ENCODE assay signal across 28 mouse cellular contexts in the genomic region with DNA sequence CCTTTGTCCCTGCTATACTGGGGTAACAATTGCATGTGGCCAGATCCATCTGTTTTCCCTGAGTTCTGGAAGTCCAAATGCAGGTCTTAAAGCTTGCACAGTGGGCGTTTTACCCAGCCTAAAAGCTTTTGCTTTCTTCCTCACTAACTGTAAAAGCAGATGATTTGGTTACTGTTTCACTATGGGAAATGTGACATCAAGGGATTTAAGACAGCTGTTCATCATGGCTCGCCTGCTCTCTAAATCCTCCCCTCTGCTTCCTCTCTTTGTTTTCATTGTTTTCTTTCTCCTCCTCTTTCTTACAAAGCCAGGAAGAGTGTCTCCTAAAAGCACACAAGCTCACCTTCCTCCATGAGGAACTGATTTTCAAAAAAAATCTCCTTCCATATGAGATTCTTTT.
DNase-seq lines count a peak whose midpoint lies in the region; ATAC-seq and TF ChIP-seq lines count a peak whose summit lies in the region.
"Had no signal": no experiment of that assay in that cellular context is flagged by ENCODE, and none has a peak within 500 bp of the region (broad histone marks: within the 10 kb centered on the region; RNA-seq: fewer than 3 reads in every experiment).

No protein-coding gene starts in this region.

- no peaks in the 10 kb centered on the region for H3K36me3 ChIP-seq in kidney, embryonic 14.5 days (ENCODE audit: control insufficient read depth, insufficient read depth, low read length)
- H3K36me3 ChIP-seq in lung, embryonic 14.5 days (ENCODE audit: insufficient read depth) = no peaks in the 10 kb centered on the region
- H3K36me3 ChIP-seq in embryonic facial prominence, embryonic 12.5 days = no peaks in the 10 kb centered on the region
- H3K36me3 ChIP-seq in embryonic facial prominence, embryonic 15.5 days = no peaks in the 10 kb centered on the region
- H3K36me3 ChIP-seq: neural tube, embryonic 12.5 days had no signal

- ATAC-seq in kidney, embryonic 14.5 days (ENCODE audit: low FRiP score, low TSS enrichment) = peak; percentile 35; the same call in 1 of the 2 replicates
- no peak for ATAC-seq in lung, embryonic 14.5 days (ENCODE audit: insufficient read depth)
- no peak for ATAC-seq in embryonic facial prominence, embryonic 12.5 days (ENCODE audit: insufficient number of reproducible peaks, insufficient read depth, low FRiP score, low TSS enrichment)
- no peak for ATAC-seq in embryonic facial prominence, embryonic 15.5 days (ENCODE audit: insufficient number of reproducible peaks, low FRiP score, low TSS enrichment, low read depth)
- ATAC-seq: forebrain, embryonic 16.5 days; inflammation-experienced regulatory T-cells, adult 6 months had no signal

- WGBS in kidney, embryonic 14.5 days = 16% methylated on average over 2 of the region's 2 CpGs
- WGBS in lung, embryonic 14.5 days = 23% methylated on average over 2 of the region's 2 CpGs
- whole genome bisulfite sequencing in embryonic facial prominence, embryonic 12.5 days = 36% methylated on average over 2 of the region's 2 CpGs
- WGBS in embryonic facial prominence, embryonic 15.5 days = 24% methylated on average over 2 of the region's 2 CpGs

- H3K9me3 ChIP-seq in kidney, embryonic 14.5 days (ENCODE audit: control insufficient read depth, low read length) = peaks cover 3% of the 10 kb centered on the region; the same call in 1 of the 2 replicates
- no peaks in the 10 kb centered on the region for H3K9me3 ChIP-seq in lung, embryonic 14.5 days (ENCODE audit: low read depth, low read length)
- H3K9me3 ChIP-seq in embryonic facial prominence, embryonic 12.5 days = no peaks in the 10 kb centered on the region
- H3K9me3 ChIP-seq in embryonic facial prominence, embryonic 15.5 days (replicated peaks) = no peaks in the 10 kb centered on the region

- H3K4me3 ChIP-seq in kidney, embryonic 14.5 days (ENCODE audit: low read length) = no peak overlapping the region
- H3K4me3 ChIP-seq in lung, embryonic 14.5 days (ENCODE audit: low read depth, low read length) = no peak overlapping the region
- H3K4me3 ChIP-seq in embryonic facial prominence, embryonic 12.5 days = no peak overlapping the region
- H3K4me3 ChIP-seq in embryonic facial prominence, embryonic 15.5 days (replicated peaks) = no peak overlapping the region
- H3K4me3 ChIP-seq: erythroblast, embryonic 14.5 days; gastrocnemius, adult 2 months; myocyte; neural tube, embryonic 12.5 days had no signal

- no peak for TF ChIP-seq CTCF in lung, embryonic 14.5 days (IDR thresholded peaks at IDR 0.05; ENCODE audit: low read depth)

- no peak overlapping the region for H3K4me2 ChIP-seq in kidney, embryonic 14.5 days (replicated peaks; ENCODE audit: low read depth, low read length)
- no peak overlapping the region for H3K4me2 ChIP-seq in lung, embryonic 14.5 days
- H3K4me2 ChIP-seq in embryonic facial prominence, embryonic 12.5 days (replicated peaks) = no peak overlapping the region
- no peak overlapping the region for H3K4me2 ChIP-seq in embryonic facial prominence, embryonic 15.5 days (replicated peaks)
- H3K4me2 ChIP-seq: hindbrain, embryonic 14.5 days; midbrain, embryonic 11.5 days; neural tube, embryonic 12.5 days had no signal

- no peak overlapping the region for H3K9ac ChIP-seq in kidney, embryonic 14.5 days (ENCODE audit: low read depth, low read length)
- H3K9ac ChIP-seq in lung, embryonic 14.5 days = no peak overlapping the region
- H3K9ac ChIP-seq in embryonic facial prominence, embryonic 12.5 days = no peak overlapping the region
- no peak overlapping the region for H3K9ac ChIP-seq in embryonic facial prominence, embryonic 15.5 days
- H3K9ac ChIP-seq: hindbrain, embryonic 14.5 days; liver, embryonic 14.5 days; neural tube, embryonic 12.5 days had no signal

- peak overlapping the region; percentile 12; the same call in 1 of the 2 replicates for H3K27ac ChIP-seq in kidney, embryonic 14.5 days (ENCODE audit: low read depth, low read length)
- H3K27ac ChIP-seq in lung, embryonic 14.5 days (ENCODE audit: low read depth) = 0 out of 2 replicates have a peak overlapping the region, but pooled peaks have one; percentile 12
- H3K27ac ChIP-seq in embryonic facial prominence, embryonic 12.5 days = 0 out of 2 replicates have a peak overlapping the region, but pooled peaks have one; percentile 41
- 0 out of 2 replicates have a peak overlapping the region, but pooled peaks have one; percentile 22 for H3K27ac ChIP-seq in embryonic facial prominence, embryonic 15.5 days (replicated peaks)
- H3K27ac ChIP-seq: gastrocnemius, adult 2 months; hindbrain, embryonic 14.5 days; liver, embryonic 14.5 days; neural tube, embryonic 12.5 days had no signal

- DNase-seq in kidney, postnatal 36 days = no peak
- no peak for DNase-seq in lung, embryonic 14.5 days
- no peak for DNase-seq in lung, postnatal 36 days
- DNase-seq in cerebellum, adult 18-20 months = no peak
- DNase-seq: adrenal gland, postnatal 25 days; B cell, adult 2 months; cerebellum, adult 2 months; cerebellum, postnatal 25 days; gastrocnemius, adult 2 months; gastrocnemius, postnatal 36 days; heart, adult 18-20 months; heart, postnatal 36 days; kidney, adult 11 months; liver; lung, adult 2 months; lung, postnatal 14 days; right cerebral cortex, adult 18-20 months had no signal

- H3K4me1 ChIP-seq in kidney, embryonic 14.5 days (ENCODE audit: control insufficient read depth, insufficient read depth, low read length) = 0 out of 2 replicates have a peak, but pooled peaks cover 3% of the 10 kb centered on the region
- no peaks in the 10 kb centered on the region for H3K4me1 ChIP-seq in lung, embryonic 14.5 days (ENCODE audit: insufficient read depth)
- H3K4me1 ChIP-seq in embryonic facial prominence, embryonic 12.5 days = 0 out of 2 replicates have a peak, but pooled peaks cover 3% of the 10 kb centered on the region
- H3K4me1 ChIP-seq in embryonic facial prominence, embryonic 15.5 days = no peaks in the 10 kb centered on the region
- H3K4me1 ChIP-seq: neural tube, embryonic 12.5 days had no signal

- no peaks in the 10 kb centered on the region for H3K27me3 ChIP-seq in kidney, embryonic 14.5 days (ENCODE audit: control insufficient read depth, insufficient read depth, low read length)
- H3K27me3 ChIP-seq in lung, embryonic 14.5 days (ENCODE audit: insufficient read depth, low read length) = no peaks in the 10 kb centered on the region
- H3K27me3 ChIP-seq in embryonic facial prominence, embryonic 12.5 days = no peaks in the 10 kb centered on the region
- no peaks in the 10 kb centered on the region for H3K27me3 ChIP-seq in embryonic facial prominence, embryonic 15.5 days
- H3K27me3 ChIP-seq: neural tube, embryonic 12.5 days had no signal
